Mouse (Mus musculus) R1 (cell line): ENCODE measurements around the gene Serpina3j.
"Not testable (repeated sequence)": the region's sequence is repeated elsewhere in the genome, so short reads cannot be mapped to it uniquely, and the experiment has no call there.

Experiments
- DNase-seq: peaks from one replicate; pipeline ENCODE4 v3.0.0-alpha.2; 2018; ENCODE audit warnings: low read depth, low spot score

The Serpina3j gene

GRCm38 (mm10) chr12:104314253-104314652 lies at the start of gene Serpina3j:
Serpina3j (plus strand) TSS chr12:104314553.
- DNase-seq: no peak

GRCm38 (mm10) chr12:104266374-104266773 lies 48.0 kb upstream of the Serpina3j start:
- DNase-seq: no peak

DNA sequence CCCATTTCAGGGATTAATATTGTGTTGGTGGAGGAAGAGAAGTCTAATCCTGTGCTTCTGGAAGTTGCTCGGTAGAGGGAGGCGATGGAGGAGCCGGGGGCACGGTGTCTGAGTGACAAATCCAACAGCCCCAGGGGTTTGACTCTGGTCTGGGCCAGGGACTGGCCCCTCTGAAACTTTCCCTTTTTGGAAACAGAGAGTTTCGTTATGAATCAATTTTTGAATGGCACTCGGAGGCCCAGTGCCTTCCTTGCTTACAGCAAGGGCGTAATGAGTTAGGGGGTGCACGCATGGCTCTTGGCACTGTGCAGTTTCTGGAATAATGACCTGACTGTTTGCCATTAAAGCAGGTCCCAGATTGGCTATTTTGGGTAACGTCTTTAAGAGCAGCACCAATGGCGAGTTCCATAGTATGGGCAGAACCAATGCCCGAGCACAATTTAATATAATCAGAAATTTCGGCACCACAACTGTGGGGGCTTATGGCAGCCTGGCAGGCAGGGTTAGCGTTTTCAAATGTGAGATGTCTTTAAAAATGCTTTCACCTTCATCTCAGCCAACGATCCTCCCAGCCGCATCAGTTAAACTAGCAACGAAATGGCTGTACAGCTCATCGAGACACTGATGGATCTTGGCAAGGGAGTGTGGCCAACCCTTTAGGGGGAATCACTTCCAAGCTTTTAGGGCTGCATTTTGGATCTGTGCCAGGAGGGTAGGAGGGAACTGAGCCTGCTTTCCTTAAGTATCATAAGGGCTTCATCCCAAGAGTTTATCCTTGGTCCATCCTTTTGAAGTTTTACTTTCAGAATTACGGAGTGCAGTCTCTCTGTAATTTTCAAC lies 35.9 kb upstream of the Serpina3j start:
- no peak for DNase-seq

GRCm38 (mm10) chr12:104279056-104279435 lies 35.3 kb upstream of the Serpina3j start:
- no peak for DNase-seq

GRCm38 (mm10) chr12:104283380-104283779 lies 31.0 kb upstream of the Serpina3j start:
- DNase-seq: no peak

DNA sequence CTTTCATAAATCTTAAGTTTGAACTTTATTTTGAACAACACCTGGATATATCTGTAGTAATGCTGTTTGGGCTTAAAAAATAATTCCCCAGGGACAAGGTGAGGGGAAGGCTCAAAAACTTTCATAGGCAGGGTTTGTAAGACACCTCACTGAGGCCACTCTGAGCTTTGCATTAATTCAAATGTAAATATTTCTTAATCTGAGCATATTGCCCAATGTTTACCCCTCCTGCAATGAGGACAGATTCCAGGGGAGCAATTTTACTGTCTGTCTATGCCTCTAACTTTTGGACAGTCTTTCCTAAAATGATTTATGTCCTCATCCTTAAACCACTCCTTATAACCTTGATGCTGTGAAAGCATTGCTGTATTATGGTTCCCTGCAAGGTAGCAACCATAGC lies 26.0 kb upstream of the Serpina3j start:
- DNase-seq: no peak

DNA sequence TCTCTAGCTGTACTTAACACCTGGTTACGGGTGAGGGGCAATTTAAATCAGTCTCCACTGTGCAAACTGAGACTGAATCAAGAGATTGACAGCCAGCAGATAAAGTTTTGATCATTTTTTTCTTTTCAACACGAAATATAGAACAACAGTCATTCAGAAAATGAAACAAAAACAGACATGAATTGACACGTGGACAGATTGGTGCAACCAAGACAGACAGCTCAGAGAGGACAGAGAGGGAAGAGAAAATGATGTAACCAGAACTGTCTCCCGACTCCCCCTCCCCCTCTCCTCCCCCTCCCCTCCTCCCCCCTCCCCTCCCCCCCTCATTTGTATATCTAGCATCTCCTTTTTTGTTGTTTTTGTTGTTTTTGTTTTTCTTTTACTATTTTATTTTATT lies 24.5 kb upstream of the Serpina3j start:
- DNase-seq: no peak

- DNase-seq: no peak
Observed at GRCm38 (mm10) chr12:104293963-104294362, 20.4 kb upstream of the Serpina3j start.

- no peak for DNase-seq
Observed at GRCm38 (mm10) chr12:104298049-104298448, 16.3 kb upstream of the Serpina3j start.

GRCm38 (mm10) chr12:104305991-104306390 lies 8.4 kb upstream of the Serpina3j start:
- no peak for DNase-seq

- no peak for DNase-seq
Observed at GRCm38 (mm10) chr12:104322454-104322853, 8.1 kb downstream of the Serpina3j start.

- DNase-seq: no peak
Observed at GRCm38 (mm10) chr12:104331701-104332100, 17.3 kb downstream of the Serpina3j start.

DNA sequence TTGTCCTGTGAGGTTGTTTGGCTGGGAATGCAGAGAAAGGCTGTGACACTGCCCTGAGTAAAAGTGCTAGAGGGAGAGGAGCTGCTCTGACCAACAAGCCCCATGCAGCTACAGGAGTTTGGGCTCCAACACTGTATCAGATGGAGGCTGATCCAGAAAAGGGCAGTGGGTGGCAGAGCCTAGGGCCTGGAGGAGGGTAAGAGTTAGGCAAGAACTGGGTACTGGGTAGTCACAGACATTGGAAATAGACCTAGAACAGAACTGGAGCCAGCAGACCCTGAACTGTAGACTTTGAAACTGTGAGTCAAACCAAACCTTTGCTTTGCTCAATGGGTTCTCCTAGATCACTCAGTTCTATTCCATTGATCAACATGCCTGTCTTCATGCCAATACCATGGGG lies 22.5 kb downstream of the Serpina3j start:
- DNase-seq: not testable (repeated sequence)

- not testable (repeated sequence) for DNase-seq
Observed at GRCm38 (mm10) chr12:104338226-104338625, 23.9 kb downstream of the Serpina3j start, which contains the start of the genes Serpina3k and Serpina3m. Serpina3k (plus strand) TSS chr12:104338486. Serpina3m (plus strand) TSS chr12:104338486.

DNA sequence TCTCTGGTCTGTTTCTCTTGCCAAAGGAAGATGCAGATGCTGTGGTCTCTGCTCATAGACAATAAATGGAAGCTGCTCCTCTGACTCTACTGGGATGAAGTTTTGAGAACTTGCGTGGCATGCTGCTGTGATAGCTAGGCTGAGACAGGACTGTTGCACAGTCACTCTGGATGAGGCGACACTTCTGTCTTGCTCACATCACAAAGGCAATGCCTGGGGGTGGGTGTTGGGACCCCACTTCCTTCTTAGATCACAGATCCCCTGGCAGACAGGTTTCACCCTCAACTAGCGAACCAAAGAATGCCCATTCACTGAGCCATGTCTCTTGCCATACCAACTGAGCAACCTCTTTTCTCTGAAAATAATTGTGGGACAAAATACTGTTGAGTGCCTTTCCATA lies 24.4 kb downstream of the Serpina3j start:
- no peak for DNase-seq

DNA sequence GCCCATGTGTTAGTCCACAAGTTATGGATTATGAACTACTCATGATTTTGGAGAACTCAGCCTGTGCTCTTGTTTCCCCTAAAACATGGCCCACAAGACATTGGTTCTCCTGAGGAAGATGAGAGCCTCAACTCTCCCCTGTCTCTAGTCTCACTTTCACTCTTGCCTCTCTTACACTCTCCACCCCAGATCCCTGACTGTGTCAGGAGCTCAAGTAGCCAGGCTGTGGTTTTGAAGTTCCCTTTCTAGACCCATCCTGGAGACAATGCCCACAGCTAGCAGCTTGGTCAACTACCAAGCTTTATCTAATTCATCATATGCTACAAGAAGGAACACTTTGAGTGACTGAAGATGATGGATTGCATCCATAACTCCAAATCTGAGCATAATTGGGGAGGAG lies 28.1 kb downstream of the Serpina3j start:
- DNase-seq: not testable (repeated sequence)

DNA sequence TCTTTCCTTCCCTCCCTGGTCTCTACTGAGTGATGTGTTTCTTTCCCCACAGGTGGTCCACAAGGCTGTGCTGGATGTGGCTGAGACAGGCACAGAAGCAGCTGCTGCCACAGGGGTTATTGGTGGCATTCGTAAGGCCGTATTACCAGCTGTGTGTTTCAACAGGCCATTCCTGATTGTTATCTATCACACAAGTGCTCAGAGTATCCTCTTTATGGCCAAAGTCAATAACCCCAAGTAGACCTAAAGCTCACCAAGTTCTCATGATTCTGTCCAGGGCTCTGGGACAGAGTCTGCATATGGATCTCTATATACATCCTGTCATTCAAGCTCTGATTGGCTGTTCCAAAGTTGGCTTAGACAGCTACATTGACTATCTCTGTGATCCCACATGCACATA lies 30.8 kb downstream of the Serpina3j start:
- no peak for DNase-seq

GRCm38 (mm10) chr12:104345707-104346106 lies 31.4 kb downstream of the Serpina3j start:
- DNase-seq: no peak

- no peak for DNase-seq
Observed at GRCm38 (mm10) chr12:104347091-104347490, 32.7 kb downstream of the Serpina3j start.

- DNase-seq: peak; percentile 47
Observed at GRCm38 (mm10) chr12:104351812-104352211, 37.5 kb downstream of the Serpina3j start.

- no peak for DNase-seq
Observed at GRCm38 (mm10) chr12:104356006-104356405, 41.7 kb downstream of the Serpina3j start.

DNA sequence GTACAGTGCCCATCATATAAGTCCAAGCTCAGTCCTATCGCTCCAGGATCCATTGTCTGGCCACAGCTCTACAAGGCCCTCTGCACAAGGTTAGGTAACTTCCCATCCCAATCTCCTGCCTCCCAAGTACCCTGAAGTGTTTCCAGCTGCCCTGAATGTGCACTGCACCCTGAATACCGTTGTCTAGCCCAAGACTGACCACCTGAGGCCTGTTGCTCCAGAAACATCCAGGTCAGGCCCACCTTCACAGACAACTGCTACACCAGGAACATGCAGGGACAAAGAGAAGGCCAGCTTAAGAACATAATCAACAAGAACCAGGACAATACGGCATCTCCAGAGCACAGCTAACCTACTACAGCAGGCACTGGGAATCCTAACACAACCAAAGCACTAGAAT lies 55.6 kb downstream of the Serpina3j start:
- no peak for DNase-seq
